Mouse (Mus musculus): Measurements from ENCODE around the gene Rexo2. TPM values are rescaled to one million over a fixed set of nuclear protein-coding genes. Genes with fewer than 3 reads are reported as not detected.
"Not testable (repeated sequence)": the region's sequence is repeated elsewhere in the genome, so short reads cannot be mapped to it uniquely, and the experiment has no call there.

Rexo2 gene
- polyA plus RNA-seq, 1 experiment from 2014 or later = 100 TPM

DNA sequence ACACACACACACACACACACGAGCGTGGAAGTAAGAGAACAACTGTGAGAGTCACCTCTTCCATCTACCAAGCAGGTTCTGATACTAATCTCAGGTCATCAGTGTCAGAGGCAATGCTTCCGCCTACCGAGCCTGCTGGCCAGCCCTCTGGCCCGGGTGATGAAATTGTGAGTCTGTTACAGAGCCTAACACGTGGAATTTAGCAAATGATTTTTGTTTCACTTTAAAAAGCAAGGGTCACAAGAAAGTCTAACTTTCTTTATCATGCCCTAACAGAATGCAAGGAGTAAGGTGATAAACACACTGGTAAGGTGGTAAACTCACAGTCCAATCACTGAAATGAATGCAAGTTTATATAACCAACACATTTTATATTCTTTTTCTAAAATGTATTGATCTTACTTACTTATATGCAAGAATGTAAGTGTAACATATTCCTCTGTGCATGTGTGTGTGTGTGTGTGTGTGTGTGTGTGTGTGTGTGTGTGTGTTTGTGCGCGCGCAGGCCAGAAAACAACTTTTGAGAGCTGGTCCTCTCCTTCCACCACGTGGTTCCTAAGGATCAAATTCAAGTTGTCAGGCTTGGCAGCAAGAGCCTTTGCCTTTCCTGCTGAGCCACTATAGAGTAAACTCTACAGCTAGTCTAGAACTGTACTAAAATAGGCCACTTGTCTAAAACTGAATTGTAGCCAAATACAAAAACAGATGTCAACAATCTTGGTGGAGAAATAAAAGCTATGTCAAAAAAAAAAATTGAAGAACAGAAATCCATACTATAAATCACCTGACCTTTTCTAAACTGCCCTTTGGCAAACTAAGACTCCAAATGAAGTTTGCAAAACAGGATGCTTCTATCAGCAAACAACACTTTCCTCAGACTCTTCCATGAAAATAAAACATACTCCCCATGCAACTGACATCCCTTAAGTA, 3.9 kb downstream of the Rexo2 start:
- Histone ChIP-seq H3K9ac (ENCODE audit: low read length) (no peak overlapping the region), H3K27ac (ENCODE audit: low read depth, low read length) (no peak overlapping the region), H3K27me3 (ENCODE audit: control insufficient read depth, insufficient read depth, low read length) (no peaks in the 10 kb centered on the region), H3K4me1 (replicated peaks; ENCODE audit: control insufficient read depth, insufficient read depth, low read length) (no peaks in the 10 kb centered on the region), H3K4me3 (ENCODE audit: low read depth, low read length) (no peak overlapping the region), H3K4me2 (ENCODE audit: low read depth, low read length, severe bottlenecking) (no peak overlapping the region), H3K9me3 (ENCODE audit: control insufficient read depth, low read length) (no peaks in the 10 kb centered on the region), H3K36me3 (ENCODE audit: control insufficient read depth, insufficient read depth, low read length) (no peaks in the 10 kb centered on the region)
- WGBS = 89% methylated on average over 10 of the region's 10 CpGs
- no peak for DNase-seq (ENCODE audit: low spot score)
- ATAC-seq (replicated peaks; ENCODE audit: low FRiP score) = no peak

- Histone ChIP-seq H3K36me3 (ENCODE audit: control insufficient read depth, insufficient read depth, low read length) (no peaks in the 10 kb centered on the region), H3K4me3 (ENCODE audit: low read depth, low read length) (no peak overlapping the region), H3K4me1 (replicated peaks; ENCODE audit: control insufficient read depth, insufficient read depth, low read length) (no peaks in the 10 kb centered on the region), H3K4me2 (ENCODE audit: low read depth, low read length, severe bottlenecking) (no peak overlapping the region), H3K27me3 (ENCODE audit: control insufficient read depth, insufficient read depth, low read length) (no peaks in the 10 kb centered on the region), H3K9ac (ENCODE audit: low read length) (no peak overlapping the region), H3K9me3 (ENCODE audit: control insufficient read depth, low read length) (no peaks in the 10 kb centered on the region), H3K27ac (ENCODE audit: low read depth, low read length) (no peak overlapping the region)
- DNase-seq (ENCODE audit: low spot score) (no peak), ATAC-seq (replicated peaks; ENCODE audit: low FRiP score) (no peak)
- 92% methylated on average over 9 of the region's 9 CpGs for WGBS
These were observed 6.1 kb downstream of the Rexo2 start for GRCm38 (mm10) chr9:48474367-48474766.

GRCm38 (mm10) chr9:48473131-48473530, 7.3 kb downstream of the Rexo2 start:
- ATAC-seq (replicated peaks; ENCODE audit: low FRiP score) (no peak), DNase-seq (ENCODE audit: low spot score) (no peak)
- Histone ChIP-seq H3K36me3 (ENCODE audit: control insufficient read depth, insufficient read depth, low read length) (no peaks in the 10 kb centered on the region), H3K4me1 (replicated peaks; ENCODE audit: control insufficient read depth, insufficient read depth, low read length) (no peaks in the 10 kb centered on the region), H3K27me3 (ENCODE audit: control insufficient read depth, insufficient read depth, low read length) (no peaks in the 10 kb centered on the region), H3K9me3 (ENCODE audit: control insufficient read depth, low read length) (no peaks in the 10 kb centered on the region), H3K4me3 (ENCODE audit: low read depth, low read length) (no peak overlapping the region), H3K9ac (ENCODE audit: low read length) (no peak overlapping the region), H3K4me2 (ENCODE audit: low read depth, low read length, severe bottlenecking) (no peak overlapping the region), H3K27ac (ENCODE audit: low read depth, low read length) (no peak overlapping the region)
- WGBS = 94% methylated on average over 12 of the region's 12 CpGs

DNA sequence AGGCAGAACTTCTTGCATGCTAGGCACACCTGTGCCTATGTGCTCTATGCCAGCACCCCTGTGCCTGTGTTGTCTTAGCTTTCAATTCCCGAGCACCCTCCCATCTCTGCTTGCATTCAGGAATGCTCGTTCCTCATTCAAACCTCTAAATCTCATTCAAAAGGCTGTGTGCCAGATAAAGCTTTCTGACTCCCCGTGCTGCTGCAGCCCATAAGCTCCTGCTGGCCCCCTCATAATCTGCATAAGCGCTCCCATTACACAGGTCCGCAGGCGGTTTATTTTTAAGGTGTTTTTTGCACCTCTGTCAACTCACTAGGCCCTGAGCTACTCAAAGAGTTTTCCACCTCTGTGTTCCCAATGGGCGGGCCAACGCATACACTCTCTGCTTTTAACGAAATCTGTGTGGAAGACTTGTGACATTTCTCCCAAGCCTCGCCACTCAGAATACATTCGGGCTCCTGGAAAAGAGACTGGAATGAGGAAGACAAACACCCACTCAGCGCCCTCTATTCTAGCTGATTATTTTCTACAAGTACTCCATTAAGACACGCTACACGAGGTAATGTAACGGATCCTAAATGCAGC, 7.9 kb downstream of the Rexo2 start:
- WGBS = 84% methylated on average over 15 of the region's 15 CpGs
- Histone ChIP-seq H3K4me3 (ENCODE audit: low read depth, low read length) (no peak overlapping the region), H3K9me3 (ENCODE audit: control insufficient read depth, low read length) (no peaks in the 10 kb centered on the region), H3K36me3 (ENCODE audit: control insufficient read depth, insufficient read depth, low read length) (no peaks in the 10 kb centered on the region), H3K4me1 (replicated peaks; ENCODE audit: control insufficient read depth, insufficient read depth, low read length) (no peaks in the 10 kb centered on the region), H3K4me2 (ENCODE audit: low read depth, low read length, severe bottlenecking) (no peak overlapping the region), H3K27ac (ENCODE audit: low read depth, low read length) (no peak overlapping the region), H3K27me3 (ENCODE audit: control insufficient read depth, insufficient read depth, low read length) (no peaks in the 10 kb centered on the region), H3K9ac (ENCODE audit: low read length) (no peak overlapping the region)
- ATAC-seq (replicated peaks; ENCODE audit: low FRiP score) = no peak
- no peak for DNase-seq (ENCODE audit: low spot score)

- ATAC-seq (replicated peaks; ENCODE audit: low FRiP score); H3K4me3 ChIP-seq (ENCODE audit: low read depth, low read length); H3K4me2 ChIP-seq (ENCODE audit: low read depth, low read length, severe bottlenecking); H3K27ac ChIP-seq (ENCODE audit: low read depth, low read length); H3K27me3 ChIP-seq (ENCODE audit: control insufficient read depth, insufficient read depth, low read length); H3K9me3 ChIP-seq (ENCODE audit: control insufficient read depth, low read length); H3K9ac ChIP-seq (ENCODE audit: low read length); DNase-seq (ENCODE audit: low spot score); H3K4me1 ChIP-seq (replicated peaks; ENCODE audit: control insufficient read depth, insufficient read depth, low read length); H3K36me3 ChIP-seq (ENCODE audit: control insufficient read depth, insufficient read depth, low read length): not testable (repeated sequence)
- 93% methylated on average over 5 of the region's 5 CpGs for WGBS
These were observed 13.0 kb downstream of the Rexo2 start for GRCm38 (mm10) chr9:48467471-48467870.

DNA sequence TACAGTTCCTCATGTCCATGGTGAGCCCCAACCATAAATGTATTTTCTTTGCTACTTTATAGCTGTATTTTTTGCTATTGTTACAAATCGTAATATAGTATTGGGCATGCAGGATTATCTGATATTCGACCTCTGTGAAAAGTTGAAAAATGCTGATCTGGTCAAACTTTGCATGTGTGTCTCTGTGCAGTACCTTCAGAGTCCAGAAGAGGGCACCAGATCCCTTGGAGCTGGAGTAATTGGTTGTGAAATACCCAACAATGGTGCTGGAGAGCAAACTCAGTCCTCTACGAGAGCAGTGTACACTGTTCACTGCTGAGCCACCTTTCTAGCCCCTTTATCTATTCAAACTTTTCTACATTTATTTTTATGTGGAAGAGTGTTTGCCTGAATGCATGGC, 13.6 kb downstream of the Rexo2 start:
- Histone ChIP-seq H3K4me2 (ENCODE audit: low read depth, low read length, severe bottlenecking) (no peak overlapping the region), H3K27ac (ENCODE audit: low read depth, low read length) (no peak overlapping the region), H3K27me3 (ENCODE audit: control insufficient read depth, insufficient read depth, low read length) (no peaks in the 10 kb centered on the region), H3K9me3 (ENCODE audit: control insufficient read depth, low read length) (no peaks in the 10 kb centered on the region), H3K4me3 (ENCODE audit: low read depth, low read length) (no peak overlapping the region), H3K4me1 (replicated peaks; ENCODE audit: control insufficient read depth, insufficient read depth, low read length) (no peaks in the 10 kb centered on the region), H3K9ac (ENCODE audit: low read length) (no peak overlapping the region), H3K36me3 (ENCODE audit: control insufficient read depth, insufficient read depth, low read length) (no peaks in the 10 kb centered on the region)
- WGBS = 62% methylated on average over 3 of the region's 3 CpGs
- ATAC-seq (replicated peaks; ENCODE audit: low FRiP score) (no peak), DNase-seq (ENCODE audit: low spot score) (peak; percentile 75)

GRCm38 (mm10) chr9:48465671-48466070, 14.8 kb downstream of the Rexo2 start:
- H3K4me3 ChIP-seq (ENCODE audit: low read depth, low read length) = no peak overlapping the region
- no peaks in the 10 kb centered on the region for H3K4me1 ChIP-seq (replicated peaks; ENCODE audit: control insufficient read depth, insufficient read depth, low read length)
- H3K9me3 ChIP-seq (ENCODE audit: control insufficient read depth, low read length) = no peaks in the 10 kb centered on the region
- ATAC-seq (replicated peaks; ENCODE audit: low FRiP score) (no peak), DNase-seq (ENCODE audit: low spot score) (no peak)
- 94% methylated on average over 3 of the region's 3 CpGs for WGBS
- no peak overlapping the region for H3K9ac ChIP-seq (ENCODE audit: low read length)
- H3K27me3 ChIP-seq (ENCODE audit: control insufficient read depth, insufficient read depth, low read length) = no peaks in the 10 kb centered on the region
- H3K4me2 ChIP-seq (ENCODE audit: low read depth, low read length, severe bottlenecking) = no peak overlapping the region
- H3K36me3 ChIP-seq (ENCODE audit: control insufficient read depth, insufficient read depth, low read length) = no peaks in the 10 kb centered on the region
- H3K27ac ChIP-seq (ENCODE audit: low read depth, low read length) = no peak overlapping the region

GRCm38 (mm10) chr9:48461545-48461944, 18.9 kb downstream of the Rexo2 start:
- Histone ChIP-seq H3K36me3 (ENCODE audit: control insufficient read depth, insufficient read depth, low read length) (no peaks in the 10 kb centered on the region), H3K4me2 (ENCODE audit: low read depth, low read length, severe bottlenecking) (no peak overlapping the region), H3K9me3 (ENCODE audit: control insufficient read depth, low read length) (no peaks in the 10 kb centered on the region), H3K9ac (ENCODE audit: low read length) (no peak overlapping the region), H3K27ac (ENCODE audit: low read depth, low read length) (no peak overlapping the region), H3K27me3 (ENCODE audit: control insufficient read depth, insufficient read depth, low read length) (no peaks in the 10 kb centered on the region), H3K4me3 (ENCODE audit: low read depth, low read length) (no peak overlapping the region), H3K4me1 (replicated peaks; ENCODE audit: control insufficient read depth, insufficient read depth, low read length) (no peaks in the 10 kb centered on the region)
- 95% methylated on average over 3 of the region's 3 CpGs for WGBS
- DNase-seq (ENCODE audit: low spot score) = no peak
- no peak for ATAC-seq (replicated peaks; ENCODE audit: low FRiP score)

- DNase-seq (ENCODE audit: low spot score) (peak; percentile 20), ATAC-seq (replicated peaks; ENCODE audit: low FRiP score) (no peak)
- Histone ChIP-seq H3K4me3 (ENCODE audit: low read depth, low read length) (no peak overlapping the region), H3K4me1 (replicated peaks; ENCODE audit: control insufficient read depth, insufficient read depth, low read length) (no peaks in the 10 kb centered on the region), H3K36me3 (ENCODE audit: control insufficient read depth, insufficient read depth, low read length) (no peaks in the 10 kb centered on the region), H3K9me3 (ENCODE audit: control insufficient read depth, low read length) (no peaks in the 10 kb centered on the region), H3K27ac (ENCODE audit: low read depth, low read length) (no peak overlapping the region), H3K27me3 (ENCODE audit: control insufficient read depth, insufficient read depth, low read length) (no peaks in the 10 kb centered on the region), H3K9ac (ENCODE audit: low read length) (no peak overlapping the region), H3K4me2 (ENCODE audit: low read depth, low read length, severe bottlenecking) (no peak overlapping the region)
- 93% methylated on average over 8 of the region's 8 CpGs for WGBS
These were observed 19.7 kb downstream of the Rexo2 start for GRCm38 (mm10) chr9:48460720-48461119.
